Mouse (Mus musculus) mouse trophoblast stem cell (cell line): ENCODE measurements at regions not wholly inside any gene's neighbourhood (a gene's known extent, or its start where the extent isn't known, plus 50 kb on each side); places are given as distances from the start of the nearest gene placed in this dataset.

Experiments
- in situ Hi-C, 2 experiments: fragments of 300-500 bp; cut with MseI, MboI; formaldehyde crosslinking; loops; 2 replicates in 1 of 2; 3 replicates in 1 of 2; pipeline ENCODE4 v1.15.1; 2025

DNA sequence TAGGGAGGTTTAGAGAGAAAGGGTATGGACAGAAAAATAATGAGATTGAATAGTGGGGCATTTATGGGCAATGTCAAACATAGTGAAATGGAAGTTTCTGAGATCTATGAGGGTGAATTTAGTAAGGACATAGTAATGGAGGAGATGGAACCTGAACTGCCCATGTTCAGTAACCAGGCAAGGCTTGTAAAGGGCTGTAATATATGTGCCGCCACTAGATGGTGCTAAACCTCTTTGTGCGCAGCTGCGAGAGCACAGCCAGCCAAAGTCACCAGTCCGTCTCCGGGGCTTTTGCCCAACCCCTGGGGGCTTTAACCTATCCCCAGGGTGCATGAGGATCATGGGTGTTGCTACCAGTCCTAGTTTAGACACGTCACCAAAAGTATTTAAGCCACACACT is 77.7 kb upstream of the Vmn2r25 start:
- in situ Hi-C loops = loop anchor here (5.0 to 25.0 kb wide), 2 partner anchors 331 kb away; no protein-coding TSS in a partner anchor

DNA sequence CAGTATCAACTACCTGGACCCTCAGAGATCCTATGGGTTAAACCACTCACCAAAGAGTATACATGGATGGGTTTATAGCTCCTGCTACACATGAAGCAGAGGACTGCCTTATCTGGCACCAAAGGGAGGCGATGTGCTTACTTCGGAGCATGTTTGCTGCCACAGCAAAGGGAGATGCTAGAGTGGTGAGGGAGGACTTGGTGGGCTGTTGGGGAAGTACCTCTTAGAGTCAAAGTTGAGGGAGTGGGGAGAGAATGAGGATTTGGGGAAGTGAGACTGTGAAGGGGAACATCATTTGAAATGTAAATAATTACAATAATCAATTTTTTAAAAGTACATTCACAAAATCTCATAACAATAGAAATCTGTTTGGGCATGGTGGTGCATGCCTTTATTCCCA is 84.7 kb upstream of the Vmn2r25 start:
- in situ Hi-C loops = loop anchor here in 1 of 2 experiments (25.0 kb wide), 1 partner anchor 324 kb away; no protein-coding TSS in a partner anchor

DNA sequence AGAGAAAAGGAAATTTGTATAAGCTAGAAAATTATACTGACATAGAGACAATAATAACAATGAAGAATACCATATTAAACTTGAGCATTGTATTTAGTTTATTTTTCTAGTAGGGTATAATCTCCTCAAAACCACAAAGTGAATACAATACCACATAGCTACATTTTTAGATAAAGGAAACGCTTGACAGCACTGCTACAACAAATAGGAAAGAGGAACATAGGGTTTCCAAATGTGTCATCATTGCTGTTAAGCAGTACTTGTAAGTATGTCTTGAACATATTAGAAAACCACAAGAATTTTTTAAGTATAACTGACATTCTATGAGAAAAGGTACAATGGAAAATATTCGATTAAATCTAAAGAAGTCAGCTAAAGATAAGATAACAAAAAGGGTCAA is 63.0 kb upstream of the Vmn2r26 start:
- in situ Hi-C loops = no loop called here

GRCm38 (mm10) chr6:123971180-123971579 is 53.2 kb upstream of the Vmn2r26 start:
- in situ Hi-C loops = no loop called here
